Mouse (Mus musculus) intestine, embryonic 15.5 days (tissue): Measurements from ENCODE around the gene Capn12. TPM values are rescaled to one million over a fixed set of nuclear protein-coding genes. Genes with fewer than 3 reads are reported as not detected.

Experiments used
- ATAC-seq: fragments of 200-750 bp; cut with Nextera tagmentation; 2 replicates; pipeline ENCODE4 v1.8.0; 2017; ENCODE audit warnings: moderate TSS enrichment, moderate library complexity
- H3K27ac ChIP-seq: fragments of 300-500 bp; sonication (generic); 2 replicates; pipeline ENCODE4 v1.5.1; 2015; ENCODE audit warnings: mild to moderate bottlenecking, inconsistent platforms
- H3K27me3 ChIP-seq: fragments of 300-500 bp; sonication (generic); replicated peaks from 2 replicates; pipeline ENCODE4 v1.6.1; 2015; ENCODE audit warnings: inconsistent platforms
- H3K36me3 ChIP-seq: fragments of 300-500 bp; sonication (generic); 2 replicates; pipeline ENCODE4 v1.6.1; 2015; ENCODE audit warnings: inconsistent platforms
- H3K4me1 ChIP-seq: fragments of 300-500 bp; sonication (generic); replicated peaks from 2 replicates; pipeline ENCODE4 v1.6.1; 2015; ENCODE audit warnings: inconsistent platforms
- H3K4me2 ChIP-seq: fragments of 300-500 bp; sonication (generic); replicated peaks from 2 replicates; pipeline ENCODE4 v1.6.1; 2015; ENCODE audit warnings: mild to moderate bottlenecking, inconsistent platforms
- H3K4me3 ChIP-seq: fragments of 300-500 bp; sonication (generic); replicated peaks from 2 replicates; pipeline ENCODE4 v1.5.1; 2015; ENCODE audit warnings: inconsistent platforms
- H3K9ac ChIP-seq: fragments of 300-500 bp; sonication (generic); 2 replicates; pipeline ENCODE4 v1.6.1; 2015; ENCODE audit warnings: inconsistent platforms
- H3K9me3 ChIP-seq: fragments of 300-500 bp; sonication (generic); 2 replicates; pipeline ENCODE4 v1.6.1; 2016; ENCODE audit warnings: inconsistent platforms
- WGBS: fragments of 180-500 bp; shearing (Covaris S2); methylation state at CpG from one replicate; pipeline ENCODE4 v1.1.7; 2015; 5-methylcytosine and 5-hydroxymethylcytosine counted together
- polyA plus RNA-seq: library from polyadenylated mRNA; unstranded; fragments of >200 nt; fragmentation: Nextera tagmentation; extraction: Ambion mirVana; gene quantifications from 2 replicates; pipeline ENCODE4 v1.2.1, GENCODE M21; 2015

Gene Capn12
- polyA plus RNA-seq: 0.30 TPM in 2 replicates

DNA sequence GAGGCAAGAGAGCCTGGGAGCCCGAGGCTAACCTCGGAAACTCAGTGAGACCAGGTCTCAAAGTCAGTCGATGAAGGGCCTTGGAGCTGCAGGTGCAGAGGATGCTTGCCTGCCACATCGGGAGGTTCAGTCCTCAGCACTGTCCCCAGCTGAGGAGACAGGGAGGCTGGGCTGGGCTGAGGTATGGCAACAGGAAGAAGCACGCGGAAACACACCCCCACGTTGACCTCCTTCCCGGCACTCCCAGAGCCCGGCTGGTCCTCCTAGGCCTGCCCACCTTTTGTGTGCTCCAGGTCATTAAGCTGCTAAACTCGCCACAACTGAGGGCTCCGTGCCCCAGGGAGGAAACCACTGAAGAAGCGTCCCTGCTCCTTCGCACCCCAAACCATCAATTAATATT is at the start of gene Capn12:
TSS of gene Capn12 (plus strand) at position 224 of the 400 bp plus-strand sequence.
- Histone ChIP-seq H3K27me3 (0 out of 2 replicates have a peak, but pooled peaks cover 2% of the 10 kb centered on the region), H3K4me1 (0 out of 2 replicates have a peak, but pooled peaks cover 4% of the 10 kb centered on the region), H3K27ac (no peak within 1 kb of the TSS), H3K4me3 (no peak within 1 kb of the TSS), H3K4me2 (no peak within 1 kb of the TSS), H3K36me3 (no peaks in the 10 kb centered on the region), H3K9me3 (no peaks in the 10 kb centered on the region), H3K9ac (no peak within 1 kb of the TSS)
- ATAC-seq: no peak
- WGBS: 38% methylated on average over 13 of the region's 13 CpGs

GRCm38 (mm10) chr7:28832137-28832536 is 49.1 kb upstream of the Capn12 start:
- H3K4me1 ChIP-seq: peaks cover 8% of the 10 kb centered on the region; the same call in 1 of the 2 replicates
- peaks cover 17% of the 10 kb centered on the region for H3K36me3 ChIP-seq
- H3K4me2 ChIP-seq: peak overlapping the region; percentile 35
- no peak overlapping the region for H3K4me3 ChIP-seq
- H3K9ac ChIP-seq: no peak overlapping the region
- ATAC-seq: peak; percentile 72
- 50% methylated on average over 6 of the region's 6 CpGs for WGBS
- H3K27ac ChIP-seq: peak overlapping the region; percentile 86
- no peaks in the 10 kb centered on the region for H3K9me3 ChIP-seq
- H3K27me3 ChIP-seq: no peaks in the 10 kb centered on the region

DNA sequence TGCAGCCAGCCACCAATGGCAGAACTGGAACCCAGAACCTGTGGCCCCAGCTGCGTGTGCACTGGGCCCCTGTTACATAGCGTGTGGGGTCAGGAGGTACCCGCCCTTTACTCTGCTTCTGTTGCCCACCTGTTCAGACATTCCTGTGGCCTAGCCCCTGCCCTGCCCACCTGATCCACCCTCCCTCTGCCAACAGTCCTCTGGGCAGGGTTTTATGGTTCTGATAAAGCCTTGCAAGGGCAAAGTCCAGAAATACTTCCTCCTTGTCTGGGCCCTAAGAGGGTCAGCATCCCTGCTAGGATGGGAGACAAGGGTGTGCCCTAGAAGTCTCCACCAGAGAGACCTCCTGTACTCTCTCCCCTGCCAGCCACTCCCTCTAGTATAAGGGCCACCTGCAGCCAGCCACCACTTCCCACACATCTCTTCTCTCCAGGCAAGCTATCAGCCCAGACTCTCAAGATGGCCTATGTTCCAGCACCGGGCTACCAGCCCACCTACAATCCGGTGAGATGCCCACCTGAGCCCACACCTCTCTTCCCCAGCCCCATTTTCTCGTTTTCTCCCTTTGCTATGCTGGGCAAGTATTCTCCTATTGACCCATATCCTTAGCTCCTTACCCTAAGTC is 47.4 kb upstream of the Capn12 start, which contains the start of gene Lgals4:
TSS of gene Lgals4 (plus strand) at position 132 of the 625 bp plus-strand sequence.
- no peaks in the 10 kb centered on the region for H3K9me3 ChIP-seq
- peaks cover 8% of the 10 kb centered on the region; the same call in 1 of the 2 replicates for H3K4me1 ChIP-seq
- no peaks in the 10 kb centered on the region for H3K27me3 ChIP-seq
- 71% methylated on average over 6 of the region's 6 CpGs for WGBS
- peak within 1 kb of the TSS; percentile 57 for H3K9ac ChIP-seq
- peak within 1 kb of the TSS; percentile 57 for H3K4me2 ChIP-seq
- peak within 1 kb of the TSS; percentile 42 for H3K4me3 ChIP-seq
- peaks cover 17% of the 10 kb centered on the region for H3K36me3 ChIP-seq
- H3K27ac ChIP-seq: peak within 1 kb of the TSS; percentile 88
- ATAC-seq: peak; percentile 88

DNA sequence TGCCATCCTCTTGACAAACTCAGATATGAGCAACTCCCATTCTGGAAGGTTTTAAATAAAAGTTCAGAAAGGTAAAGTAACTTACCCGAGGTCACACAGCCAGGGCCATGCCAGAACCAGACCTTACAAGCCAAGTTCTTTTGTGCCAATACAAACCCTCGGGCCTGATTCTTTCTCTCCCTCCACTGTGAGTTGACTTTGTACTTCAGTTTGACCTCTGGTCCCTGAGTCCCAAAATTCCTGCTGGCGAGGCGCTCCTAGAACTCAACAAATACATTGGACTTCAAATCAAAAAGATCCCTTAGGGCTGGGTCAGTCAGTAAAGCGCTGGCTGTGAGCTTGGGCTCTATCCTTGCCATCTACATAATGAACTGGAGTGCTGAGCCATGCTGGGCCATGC is 44.3 kb upstream of the Capn12 start:
- Histone ChIP-seq H3K27me3 (no peaks in the 10 kb centered on the region), H3K9me3 (no peaks in the 10 kb centered on the region), H3K9ac (peak overlapping the region; percentile 24), H3K27ac (peak overlapping the region; percentile 88), H3K4me1 (0 out of 2 replicates have a peak, but pooled peaks cover 2% of the 10 kb centered on the region), H3K36me3 (no peaks in the 10 kb centered on the region), H3K4me2 (peak overlapping the region; percentile 57), H3K4me3 (peak overlapping the region; percentile 42)
- ATAC-seq: no peak
- 64% methylated on average over 5 of the region's 5 CpGs for WGBS

GRCm38 (mm10) chr7:28838331-28838730 is 42.9 kb upstream of the Capn12 start:
- H3K27ac ChIP-seq: peak overlapping the region; percentile 88
- H3K36me3 ChIP-seq: no peaks in the 10 kb centered on the region
- peak overlapping the region; percentile 57 for H3K4me2 ChIP-seq
- WGBS: 55% methylated on average over 9 of the region's 9 CpGs
- H3K4me1 ChIP-seq: 0 out of 2 replicates have a peak, but pooled peaks cover 2% of the 10 kb centered on the region
- H3K9ac ChIP-seq: 0 out of 2 replicates have a peak overlapping the region, but pooled peaks have one; percentile 21
- peak; percentile 61 for ATAC-seq
- no peaks in the 10 kb centered on the region for H3K27me3 ChIP-seq
- no peak overlapping the region for H3K4me3 ChIP-seq
- no peaks in the 10 kb centered on the region for H3K9me3 ChIP-seq

- 79% methylated on average over 1 of the region's 1 CpGs for WGBS
- Histone ChIP-seq H3K9me3 (no peaks in the 10 kb centered on the region), H3K4me3 (no peak overlapping the region), H3K27ac (no peak overlapping the region), H3K27me3 (no peaks in the 10 kb centered on the region), H3K36me3 (no peaks in the 10 kb centered on the region), H3K4me1 (0 out of 2 replicates have a peak, but pooled peaks cover 6% of the 10 kb centered on the region), H3K4me2 (no peak overlapping the region), H3K9ac (no peak overlapping the region)
- no peak for ATAC-seq
Measured at GRCm38 (mm10) chr7:28847273-28847672, 33.9 kb upstream of the Capn12 start.

- Histone ChIP-seq H3K9me3 (no peaks in the 10 kb centered on the region), H3K36me3 (no peaks in the 10 kb centered on the region), H3K4me3 (no peak overlapping the region), H3K27ac (peak overlapping the region; percentile 42; the same call in 1 of the 2 replicates), H3K9ac (no peak overlapping the region), H3K27me3 (no peaks in the 10 kb centered on the region), H3K4me2 (no peak overlapping the region), H3K4me1 (0 out of 2 replicates have a peak, but pooled peaks cover 6% of the 10 kb centered on the region)
- 24% methylated on average over 1 of the region's 1 CpGs for WGBS
- ATAC-seq: peak; percentile 73
Measured at GRCm38 (mm10) chr7:28849700-28850236, 31.5 kb upstream of the Capn12 start.

- Histone ChIP-seq H3K4me3 (no peak overlapping the region), H3K9me3 (no peaks in the 10 kb centered on the region), H3K27ac (0 out of 2 replicates have a peak overlapping the region, but pooled peaks have one; percentile 42), H3K27me3 (no peaks in the 10 kb centered on the region), H3K4me2 (no peak overlapping the region), H3K4me1 (0 out of 2 replicates have a peak, but pooled peaks cover 6% of the 10 kb centered on the region), H3K9ac (no peak overlapping the region), H3K36me3 (no peaks in the 10 kb centered on the region)
- ATAC-seq: peak; percentile 72
- 75% methylated on average over 4 of the region's 4 CpGs for WGBS
Measured at GRCm38 (mm10) chr7:28850642-28851041, 30.6 kb upstream of the Capn12 start.

- H3K27me3 ChIP-seq: no peaks in the 10 kb centered on the region
- no peak overlapping the region for H3K9ac ChIP-seq
- no peak overlapping the region for H3K27ac ChIP-seq
- peaks cover 9% of the 10 kb centered on the region for H3K4me1 ChIP-seq
- WGBS: 88% methylated on average over 2 of the region's 2 CpGs
- no peaks in the 10 kb centered on the region for H3K9me3 ChIP-seq
- no peak overlapping the region for H3K4me2 ChIP-seq
- no peak overlapping the region for H3K4me3 ChIP-seq
- no peak for ATAC-seq
- H3K36me3 ChIP-seq: no peaks in the 10 kb centered on the region
Measured at GRCm38 (mm10) chr7:28859953-28860352, 21.3 kb upstream of the Capn12 start.

- no peaks in the 10 kb centered on the region for H3K27me3 ChIP-seq
- no peaks in the 10 kb centered on the region for H3K36me3 ChIP-seq
- no peak overlapping the region for H3K9ac ChIP-seq
- H3K27ac ChIP-seq: no peak overlapping the region
- H3K9me3 ChIP-seq: no peaks in the 10 kb centered on the region
- no peak for ATAC-seq
- H3K4me1 ChIP-seq: peaks cover 15% of the 10 kb centered on the region
- 88% methylated on average over 6 of the region's 6 CpGs for WGBS
- no peak overlapping the region for H3K4me3 ChIP-seq
- H3K4me2 ChIP-seq: no peak overlapping the region
Measured at GRCm38 (mm10) chr7:28860898-28861297, 20.3 kb upstream of the Capn12 start.

GRCm38 (mm10) chr7:28862817-28863499 is 18.3 kb upstream of the Capn12 start:
- Histone ChIP-seq H3K4me2 (no peak overlapping the region), H3K27ac (no peak overlapping the region), H3K27me3 (no peaks in the 10 kb centered on the region), H3K9me3 (no peaks in the 10 kb centered on the region), H3K9ac (no peak overlapping the region), H3K36me3 (no peaks in the 10 kb centered on the region), H3K4me1 (peaks cover 28% of the 10 kb centered on the region), H3K4me3 (no peak overlapping the region)
- ATAC-seq: no peak
- whole genome bisulfite sequencing: 72% methylated on average over 15 of the region's 15 CpGs

DNA sequence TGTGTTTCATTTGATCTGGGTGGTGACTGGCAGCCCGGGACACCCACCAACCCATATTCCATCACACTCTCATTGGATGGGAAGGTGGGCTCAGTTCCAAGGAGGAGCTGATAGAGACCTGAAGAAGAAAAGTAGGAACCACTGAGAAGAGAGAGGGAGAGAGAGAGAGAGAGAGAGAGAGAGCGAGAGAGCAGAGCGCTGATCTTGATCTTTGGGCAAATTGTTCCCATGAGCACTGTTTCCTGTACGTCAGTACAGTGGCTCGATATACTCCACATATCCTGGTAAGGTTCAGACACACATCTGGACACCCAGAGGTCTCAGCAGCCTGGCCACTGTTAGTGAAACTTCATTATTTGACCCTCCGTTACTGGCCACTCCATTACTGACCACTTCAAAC is 17.7 kb upstream of the Capn12 start, which contains the start of gene Lgals7:
TSS of gene Lgals7 (plus strand) at position 314 of the 400 bp plus-strand sequence.
- no peaks in the 10 kb centered on the region for H3K36me3 ChIP-seq
- no peaks in the 10 kb centered on the region for H3K27me3 ChIP-seq
- no peak within 1 kb of the TSS for H3K4me2 ChIP-seq
- no peak within 1 kb of the TSS for H3K27ac ChIP-seq
- 83% methylated on average over 6 of the region's 6 CpGs for WGBS
- ATAC-seq: no peak
- peaks cover 28% of the 10 kb centered on the region for H3K4me1 ChIP-seq
- H3K9me3 ChIP-seq: no peaks in the 10 kb centered on the region
- H3K9ac ChIP-seq: no peak within 1 kb of the TSS
- no peak within 1 kb of the TSS for H3K4me3 ChIP-seq
